Mouse (Mus musculus): Measurements from ENCODE around the gene Fes.

Gene Fes

DNA sequence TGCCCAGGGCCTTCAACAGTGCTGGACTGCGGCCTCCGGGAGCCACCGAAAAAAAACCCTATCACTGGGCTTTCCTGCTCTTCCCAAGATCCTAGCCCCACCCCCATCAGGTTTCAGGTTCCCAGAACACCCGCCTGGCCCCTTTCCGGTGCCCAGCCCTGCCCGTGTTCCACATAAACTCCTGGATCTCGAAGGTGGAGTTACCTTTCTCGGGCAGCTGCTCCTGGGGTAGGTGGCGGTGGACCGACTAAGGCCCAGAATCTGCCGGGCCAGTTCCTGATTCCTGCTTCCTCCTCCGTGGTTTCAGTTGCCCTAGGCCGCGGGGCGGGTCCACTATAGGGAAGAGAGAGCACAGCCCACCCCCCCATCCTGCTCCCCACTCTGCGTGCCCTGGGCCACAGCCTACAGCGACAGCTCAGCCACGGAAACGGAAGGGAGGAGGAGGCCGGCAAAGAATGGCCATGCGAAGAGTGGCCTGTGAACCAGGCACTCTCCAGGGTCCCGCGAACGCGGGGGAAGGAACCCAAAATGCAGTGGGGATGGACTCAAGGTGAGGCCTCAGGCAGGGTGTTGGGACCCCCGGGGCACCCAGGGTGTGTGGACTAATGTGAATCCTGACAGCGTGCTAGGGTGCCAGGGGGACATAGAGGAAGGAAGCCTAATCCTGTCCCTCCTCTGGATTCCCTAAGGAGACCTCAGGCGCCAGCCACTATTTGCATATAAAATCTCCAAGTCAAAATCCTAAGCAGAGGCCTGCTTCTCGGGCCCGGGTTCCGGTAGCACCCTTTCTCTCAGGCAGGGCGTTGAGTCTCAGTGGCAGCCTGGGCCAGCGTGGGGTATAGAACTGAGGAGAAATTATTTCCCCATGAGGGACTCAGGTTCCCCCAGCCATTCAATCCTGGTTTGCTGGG is at the start of gene Fes:
TSS of gene Fes (minus strand) at position 314 of the 911 bp plus-strand sequence.
- DNase-seq = no peak

DNA sequence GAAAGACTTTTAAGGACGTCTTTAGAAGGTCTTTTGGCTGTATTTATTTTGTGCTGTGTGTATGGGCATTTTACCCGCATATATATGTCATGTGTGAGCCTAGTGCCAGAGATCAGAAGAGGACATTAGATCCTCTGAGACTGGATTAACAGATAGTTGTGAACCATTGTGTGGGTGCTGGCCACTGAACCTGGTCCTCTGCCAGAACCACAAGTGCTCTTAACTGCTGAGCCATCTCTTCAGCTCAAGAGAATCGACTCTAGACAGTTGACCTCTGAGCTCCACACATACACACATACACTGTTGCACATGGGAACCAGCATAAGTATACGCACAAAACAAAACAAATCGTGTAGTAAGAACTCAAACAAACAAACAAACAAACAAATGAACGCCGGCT is 48.8 kb upstream of the Fes start:
- DNase-seq = no peak

DNA sequence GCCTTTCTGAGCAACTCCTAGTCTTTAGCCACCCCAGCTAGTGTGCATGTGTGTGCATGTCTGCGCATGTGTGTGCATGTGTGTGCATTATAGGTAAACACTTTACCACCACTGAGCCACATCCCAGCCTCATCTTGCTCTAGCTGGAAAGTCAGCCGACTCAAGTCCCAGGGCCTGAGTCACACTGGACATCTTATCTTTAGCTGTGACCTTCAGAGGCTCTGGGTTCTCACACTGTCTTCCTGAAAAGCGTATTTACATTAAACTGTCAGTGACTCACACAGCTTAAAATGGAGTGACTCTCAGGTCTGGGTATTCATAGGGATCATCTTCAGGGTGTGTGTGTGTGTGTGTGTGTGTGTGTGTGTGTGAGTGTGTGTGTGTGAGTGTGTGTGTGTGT is 47.8 kb upstream of the Fes start:
- DNase-seq = no peak

DNA sequence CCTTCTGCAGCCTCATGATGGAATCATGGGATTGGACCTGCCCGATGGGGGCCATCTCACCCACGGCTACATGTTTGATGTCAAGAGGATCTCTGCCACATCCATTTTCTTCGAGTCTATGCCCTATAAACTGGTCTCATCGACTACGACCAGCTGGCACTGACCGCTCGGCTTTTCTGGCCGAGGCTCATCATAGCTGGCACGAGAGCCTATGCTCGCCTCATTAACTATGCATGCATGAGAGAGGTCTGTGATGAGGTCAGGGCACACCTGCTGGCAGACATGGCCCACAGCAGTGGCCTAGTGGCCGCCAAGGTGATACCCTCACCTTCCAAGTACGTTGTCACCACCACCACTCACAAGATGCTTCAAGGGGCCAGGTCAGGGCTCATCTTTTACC is 41.9 kb upstream of the Fes start:
- DNase-seq = no peak

DNA sequence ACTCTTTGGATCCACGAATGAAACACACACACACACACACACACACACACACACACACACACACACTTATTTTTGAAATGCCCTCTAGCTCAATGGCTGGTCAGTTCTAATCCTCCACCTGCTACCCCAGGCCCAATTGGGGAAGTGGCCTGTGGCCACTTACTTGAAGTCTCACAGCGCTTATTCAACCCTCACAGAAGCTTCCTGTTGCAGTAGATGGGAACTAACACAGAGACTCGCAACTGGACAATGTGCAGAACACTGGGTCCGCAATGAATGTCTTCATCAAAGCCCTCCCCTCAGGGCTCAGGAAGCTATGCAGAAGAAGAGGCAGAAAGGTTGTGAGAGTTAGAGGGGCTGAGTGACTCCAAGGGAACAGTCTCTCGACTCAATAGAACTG is 40.0 kb upstream of the Fes start:
- DNase-seq = no peak

DNA sequence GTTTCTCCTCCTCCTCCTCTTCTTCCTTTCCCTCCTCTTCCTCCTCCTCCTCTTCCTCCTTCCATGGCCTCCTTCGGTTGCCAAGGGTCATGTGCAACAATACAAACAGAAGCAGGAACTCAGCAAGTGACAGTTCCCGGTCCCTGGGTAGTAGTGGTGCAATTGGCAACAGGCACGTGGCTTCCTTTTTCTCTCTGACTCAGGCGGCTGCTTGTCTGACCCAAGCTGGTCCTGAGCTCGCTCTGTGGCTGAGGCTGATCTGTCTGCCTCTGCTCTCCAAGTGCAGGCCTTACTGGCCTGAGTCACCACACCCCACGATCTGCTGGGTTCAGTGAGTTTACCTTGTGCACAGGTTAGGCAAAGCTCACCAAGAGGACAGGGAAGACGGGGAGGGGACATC is 38.6 kb upstream of the Fes start:
- no peak for DNase-seq

DNA sequence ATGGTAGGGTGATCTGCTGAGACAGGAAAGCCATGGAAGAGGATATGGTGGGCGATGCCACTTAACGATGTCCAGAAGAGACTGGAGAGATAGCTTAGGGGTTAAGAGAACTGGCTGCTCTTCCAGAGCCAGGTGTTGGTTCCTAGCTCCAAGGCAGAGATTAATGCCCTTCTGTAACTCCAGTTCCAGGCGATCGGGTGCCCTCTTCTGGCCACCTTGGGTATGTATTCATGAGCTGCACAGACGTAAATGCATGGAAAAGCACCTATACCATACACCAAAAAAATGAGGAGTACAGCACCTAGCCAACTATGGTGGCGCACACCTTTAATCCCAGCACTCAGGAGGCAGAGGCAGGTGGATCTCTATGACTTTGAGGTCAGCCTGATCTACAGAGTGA is 37.0 kb upstream of the Fes start:
- peak; percentile 55 for DNase-seq

DNA sequence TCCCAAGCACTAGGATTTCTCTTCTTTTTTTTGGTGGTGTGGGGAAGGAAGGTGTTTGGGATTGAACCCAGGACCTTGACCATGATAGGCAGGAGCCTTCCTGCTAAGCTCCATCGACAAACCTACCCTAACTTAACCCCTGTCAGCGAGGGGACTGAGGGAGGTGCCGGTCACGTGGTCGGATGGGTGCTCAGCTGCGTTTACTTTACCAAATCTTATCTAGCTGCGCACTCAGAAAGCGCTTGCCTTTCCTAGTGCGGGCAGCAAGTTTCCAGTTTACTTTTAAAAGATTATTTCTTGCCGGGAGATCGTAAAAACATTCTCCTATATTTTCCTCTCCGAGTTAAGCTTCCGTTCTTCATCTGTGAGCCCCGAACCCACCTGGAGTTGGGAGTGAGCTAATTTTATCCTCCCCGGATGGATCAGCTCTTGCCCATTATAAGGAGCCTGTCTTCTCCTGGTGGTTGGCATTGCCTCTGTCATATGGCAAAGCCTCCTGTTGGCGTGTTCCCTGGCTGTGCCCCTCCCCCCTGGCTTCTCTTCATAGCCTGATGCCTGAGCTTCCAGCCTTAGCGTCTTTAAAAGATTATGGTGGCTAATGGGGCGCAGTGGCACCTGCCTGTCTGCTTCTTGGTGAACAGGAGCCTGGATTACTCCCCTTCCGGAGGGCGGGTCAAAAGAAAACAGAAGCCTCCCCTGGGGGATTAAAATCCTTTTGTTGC is 35.2 kb upstream of the Fes start:
- DNase-seq = peak; percentile 60

DNA sequence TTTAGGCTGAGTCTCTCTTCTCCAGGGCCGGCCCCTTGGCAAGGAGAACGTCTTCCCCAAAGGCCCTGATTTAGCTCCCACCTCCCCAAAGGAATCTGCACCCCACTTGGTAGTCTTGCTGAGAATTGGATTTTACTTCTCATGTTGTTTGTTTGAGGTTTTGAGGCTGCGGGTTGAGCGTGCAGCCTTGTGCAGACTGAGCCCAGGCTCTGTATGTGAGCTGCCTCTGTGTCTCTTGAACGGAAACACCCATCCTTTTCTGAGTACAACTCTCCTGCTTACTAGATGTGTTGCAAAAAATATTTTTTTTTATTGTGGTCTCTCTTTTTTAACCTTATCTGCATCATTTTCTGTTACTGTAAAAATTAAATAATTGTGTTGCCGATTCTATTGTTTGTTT is 33.8 kb upstream of the Fes start:
- no peak for DNase-seq

DNA sequence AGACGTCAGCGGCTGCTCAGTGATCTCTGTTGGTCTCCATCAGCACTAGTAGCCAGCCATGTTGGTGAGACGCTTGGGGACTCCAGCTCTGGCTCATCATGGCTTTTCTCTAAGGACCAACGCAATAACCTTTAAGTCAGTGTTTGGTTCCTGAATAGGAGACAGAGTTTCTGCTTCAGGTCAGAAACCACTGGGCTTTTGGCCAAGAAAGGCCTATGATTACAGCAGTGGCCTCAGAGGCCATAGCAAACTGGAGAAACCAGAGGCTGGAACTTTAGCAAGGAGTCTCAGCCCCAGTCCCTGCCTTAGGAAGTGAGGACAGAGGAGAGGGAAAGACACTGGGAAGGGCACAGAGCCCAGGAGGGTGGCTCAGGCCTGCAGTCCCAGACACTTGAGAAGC is 32.8 kb upstream of the Fes start:
- DNase-seq = no peak

DNA sequence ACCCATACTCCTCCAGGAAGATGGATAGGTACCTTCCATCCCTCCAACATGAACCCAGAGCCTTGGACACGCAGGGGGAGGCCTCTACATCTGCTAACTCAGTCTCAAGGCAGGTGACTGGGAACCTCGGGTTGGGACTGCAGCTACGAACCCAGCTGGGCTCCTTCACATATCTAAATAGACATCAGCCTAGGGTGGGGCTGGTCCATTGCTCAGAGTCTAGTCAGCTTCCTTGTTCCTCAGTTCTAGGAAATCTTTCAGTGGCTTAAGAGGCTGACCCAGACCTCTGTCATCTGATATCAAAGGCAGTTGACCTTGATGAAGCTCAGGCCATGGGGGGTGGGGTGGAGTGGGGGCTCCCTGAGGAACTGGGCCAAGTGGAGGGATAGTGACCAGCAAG is 31.5 kb upstream of the Fes start:
- DNase-seq = no peak

DNA sequence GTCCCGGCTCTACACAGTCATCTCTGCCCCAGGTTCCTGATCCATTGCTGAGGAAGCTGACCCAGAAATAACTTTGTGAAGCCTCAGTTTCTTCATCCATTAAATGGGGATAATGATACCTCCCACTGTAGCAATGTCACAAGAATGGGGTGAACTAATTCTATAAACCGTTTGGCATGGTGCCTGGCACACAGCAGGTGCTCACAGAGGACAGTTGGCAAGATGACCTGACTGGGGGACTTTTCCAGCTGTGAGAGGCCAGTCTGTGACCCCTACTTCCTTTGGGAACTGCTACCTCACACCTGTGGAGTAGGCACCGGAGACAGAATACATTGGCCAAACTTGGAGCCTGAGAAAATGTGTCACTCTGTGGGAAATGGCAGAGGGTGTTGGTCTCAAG is 30.3 kb upstream of the Fes start:
- DNase-seq = no peak

DNA sequence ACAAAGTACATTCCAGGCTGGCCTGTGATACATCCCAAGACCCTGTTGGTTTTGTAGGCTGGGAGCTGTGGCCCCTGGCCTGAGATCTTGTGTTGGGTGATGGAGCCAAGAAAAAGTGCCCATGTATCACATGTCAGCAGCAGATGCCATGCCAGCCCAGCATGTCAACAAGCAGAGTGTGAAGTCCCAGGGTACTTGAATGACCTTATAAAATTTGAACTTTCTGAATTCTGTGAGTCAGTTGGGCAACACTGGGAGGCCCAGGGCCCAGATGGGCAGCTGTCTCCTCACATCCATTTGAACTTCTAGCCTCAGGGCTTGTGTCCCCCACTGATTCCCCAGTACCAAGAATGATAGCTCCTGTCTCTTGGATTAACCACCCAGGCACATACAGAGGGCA is 29.9 kb upstream of the Fes start:
- DNase-seq = no peak

DNA sequence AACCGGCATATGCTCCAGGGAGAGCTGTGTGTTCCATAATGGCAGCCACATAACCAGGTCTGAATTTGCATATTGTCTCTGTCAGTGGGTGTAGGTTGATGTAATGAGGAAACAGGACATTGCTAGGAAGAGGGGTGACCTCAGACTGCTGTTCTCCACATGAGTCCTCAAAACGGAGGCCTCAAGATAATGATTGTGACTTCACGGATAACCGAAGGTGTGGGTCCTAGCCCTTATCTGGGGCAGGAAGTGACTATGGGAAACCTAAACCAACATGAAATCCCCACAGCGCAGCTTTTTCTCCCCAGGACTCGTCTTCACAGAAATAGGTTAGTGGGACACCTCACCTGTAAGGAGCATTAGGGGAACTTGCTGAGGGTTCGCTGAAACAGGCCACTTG is 29.2 kb upstream of the Fes start:
- peak; percentile 35 for DNase-seq

DNA sequence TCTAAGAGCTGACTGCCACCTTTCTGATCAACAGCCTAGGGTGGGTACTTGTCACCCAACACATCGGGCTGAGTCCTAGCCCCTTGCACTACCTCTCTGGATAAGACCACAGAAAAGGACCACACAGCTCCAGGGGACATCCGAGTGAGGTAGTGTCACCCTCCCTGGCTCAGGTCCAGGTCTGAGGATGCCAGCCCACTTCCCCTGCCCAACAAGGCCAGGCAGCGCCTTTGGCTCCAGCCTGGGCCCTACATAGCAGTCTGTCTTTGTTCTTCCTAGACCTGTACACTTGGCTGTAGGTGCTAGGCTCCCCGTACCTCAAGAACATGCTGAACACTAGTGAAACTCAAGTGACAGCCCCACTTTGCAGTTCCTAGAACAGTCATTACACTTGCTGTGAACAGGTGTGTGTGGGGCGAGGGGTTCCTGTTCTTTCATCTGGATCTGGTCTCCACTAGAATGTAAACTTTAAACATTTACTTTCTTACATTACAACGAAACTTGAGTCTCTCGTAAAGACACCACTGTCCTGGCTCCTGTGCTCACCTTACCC is 26.6 kb upstream of the Fes start:
- peak; percentile 44 for DNase-seq

DNA sequence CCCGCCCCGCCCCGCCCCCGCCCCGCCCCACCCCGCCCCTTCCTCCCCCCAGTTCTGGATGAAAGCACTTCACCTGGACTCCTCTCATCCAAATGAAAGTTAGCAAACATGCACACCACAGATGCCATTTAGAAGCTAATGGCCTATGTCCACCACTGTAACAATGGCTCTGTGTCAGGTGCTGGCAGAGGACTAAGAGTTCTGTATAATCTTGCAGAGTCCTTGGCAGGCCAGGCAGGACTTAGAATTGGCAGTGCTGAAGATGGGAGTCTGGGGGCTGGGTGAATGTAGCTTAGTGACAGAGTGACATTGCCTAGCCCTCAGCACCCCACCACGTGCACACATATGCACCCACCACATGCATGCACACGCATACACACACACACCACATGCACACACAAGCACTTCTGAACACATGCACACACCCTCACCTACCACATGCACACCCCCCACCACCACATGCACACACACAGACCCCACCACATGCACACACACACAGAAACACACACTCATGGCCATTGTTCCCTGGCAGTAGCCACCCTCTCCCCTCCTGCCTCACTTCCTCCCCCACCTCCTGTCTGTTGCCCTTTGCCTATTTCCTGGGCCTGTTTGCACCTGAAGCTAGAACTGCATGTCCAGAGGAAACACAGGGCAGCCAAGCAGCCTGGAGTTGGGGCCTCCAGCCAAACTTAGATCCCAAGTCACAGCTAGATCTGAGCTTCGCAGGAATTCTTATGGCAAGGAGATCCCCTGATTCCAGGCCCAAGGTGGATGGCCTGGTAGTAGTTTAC is 26.0 kb upstream of the Fes start:
- peak; percentile 53 for DNase-seq

DNA sequence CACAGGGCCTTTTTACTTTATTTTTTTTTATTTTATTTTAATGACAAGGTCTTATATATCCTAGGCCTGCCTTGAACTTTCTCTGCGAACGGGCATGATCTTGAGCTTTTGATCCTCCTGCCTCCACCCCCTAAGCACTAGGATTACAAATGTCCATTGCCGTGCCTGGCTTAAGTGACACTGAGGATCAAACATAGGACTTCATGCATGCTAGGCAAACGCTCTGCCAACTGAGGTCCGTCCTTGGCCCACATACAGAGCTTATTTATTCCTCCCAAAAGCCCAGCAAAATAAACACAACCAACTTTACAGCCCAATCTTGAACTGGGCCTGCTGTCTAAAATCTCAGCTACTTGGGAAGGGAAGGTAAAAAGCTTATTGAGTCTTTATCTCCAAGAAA is 25.0 kb upstream of the Fes start:
- DNase-seq = no peak

DNA sequence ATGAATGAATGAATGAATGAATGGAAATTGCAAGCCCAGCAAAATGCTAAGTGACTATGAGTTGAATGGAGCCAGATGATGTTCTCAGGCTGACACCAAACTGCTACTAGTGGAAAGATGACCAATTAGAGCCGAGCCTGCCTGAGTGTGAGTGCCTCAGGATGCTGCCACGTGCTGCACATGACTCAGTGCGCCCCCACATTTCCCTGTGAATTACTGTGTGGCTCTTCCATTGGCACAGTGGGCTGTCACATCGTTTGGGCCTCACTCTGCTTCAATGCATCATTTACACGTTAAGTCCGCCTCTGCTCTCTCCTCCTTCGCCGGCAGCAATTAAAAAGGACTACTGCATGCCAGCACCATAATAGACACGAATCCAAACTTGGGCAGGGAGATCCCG is 24.5 kb upstream of the Fes start:
- DNase-seq = no peak

DNA sequence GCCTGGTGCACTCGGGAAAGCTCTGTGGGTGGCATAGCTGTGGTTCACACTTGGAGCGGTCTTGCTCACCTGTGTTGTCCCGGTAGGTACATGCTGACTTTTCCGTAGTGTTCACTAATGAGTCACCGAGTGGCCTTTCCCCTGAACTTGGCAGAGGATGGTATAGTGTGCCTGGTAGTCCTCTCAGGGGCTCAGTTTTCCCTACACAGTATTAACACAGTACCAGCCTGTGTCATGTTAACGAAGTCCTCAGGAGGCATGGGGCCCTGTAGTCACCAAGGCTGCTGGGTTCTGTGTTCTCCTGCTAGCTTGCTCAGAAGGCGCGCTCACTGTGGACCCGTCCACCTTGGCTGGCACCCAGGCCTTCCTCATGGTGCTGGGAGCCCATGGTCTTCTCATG is 22.6 kb upstream of the Fes start:
- DNase-seq = no peak

DNA sequence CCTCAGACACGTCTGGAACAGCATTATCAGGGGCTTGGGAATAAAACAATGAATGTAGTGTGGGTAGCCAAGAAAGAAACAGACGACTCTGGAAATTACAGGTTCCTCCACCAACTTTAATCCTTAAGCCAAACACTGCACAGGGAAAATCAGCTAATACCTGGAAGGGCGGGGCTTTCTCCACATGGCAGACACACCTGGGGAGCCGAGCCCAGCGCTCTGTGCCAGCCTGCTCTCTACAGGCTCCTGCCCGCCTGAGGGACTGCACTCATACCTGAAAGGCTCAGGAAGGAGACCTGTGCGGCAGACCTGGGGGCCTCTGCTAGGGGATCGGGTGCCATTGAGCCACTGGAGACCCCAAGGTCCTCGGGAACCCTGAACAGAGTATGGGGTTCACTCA is 20.0 kb upstream of the Fes start:
- DNase-seq = peak; percentile 7

DNA sequence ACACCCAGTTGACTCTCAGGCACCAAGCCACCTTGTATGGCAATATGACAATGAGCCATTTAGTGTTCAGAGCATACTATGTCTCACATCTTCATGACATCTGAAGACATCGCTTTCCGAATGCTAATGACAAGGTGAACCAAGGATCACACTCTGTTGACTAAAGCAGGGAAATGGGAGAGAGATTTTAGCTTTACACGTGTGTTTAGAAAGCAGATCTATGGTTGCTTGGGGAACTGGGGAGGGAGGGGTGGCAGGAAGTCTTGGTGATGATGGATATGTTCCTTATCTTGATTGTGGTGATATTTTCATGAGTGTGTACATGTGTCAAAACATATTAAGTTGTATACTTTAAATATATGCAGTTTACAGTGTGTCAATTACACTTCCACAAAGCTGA is 18.4 kb upstream of the Fes start:
- DNase-seq = no peak

DNA sequence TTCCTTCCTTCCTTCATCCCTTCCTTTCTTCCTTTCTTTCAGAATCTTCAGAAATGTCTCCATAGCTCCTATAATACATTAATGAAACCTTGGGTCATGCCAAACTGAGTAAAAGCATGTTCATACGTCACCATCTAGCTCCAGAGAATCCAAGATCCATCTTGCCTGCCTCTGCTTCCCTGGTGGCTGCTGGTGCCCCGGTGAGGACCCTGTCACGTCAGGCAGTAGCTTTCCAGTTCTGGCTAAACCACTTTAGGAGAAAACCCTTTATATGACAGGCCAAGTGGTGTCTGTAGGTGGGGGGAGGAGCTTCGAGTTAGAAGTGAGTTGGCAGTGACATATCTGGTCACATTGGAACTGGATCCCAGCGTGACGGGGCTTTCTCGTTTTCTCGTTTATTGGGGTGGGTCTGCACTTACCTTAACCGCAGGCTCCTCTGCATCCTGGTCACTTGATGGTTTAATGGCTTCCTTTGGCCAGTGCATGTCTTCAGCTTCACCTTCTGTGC is 17.5 kb upstream of the Fes start, which contains the start of gene Furin:
TSS of gene Furin (minus strand) at position 249 of the 508 bp plus-strand sequence.
- DNase-seq = no peak
